Mouse (Mus musculus) lung, embryonic 14.5 days (tissue): ENCODE measurements around the gene Jup. TPM values are rescaled to one million over a fixed set of nuclear protein-coding genes. Genes with fewer than 3 reads are reported as not detected.

Experiments
- ATAC-seq: fragments of 200-750 bp; cut with Nextera tagmentation; 2 replicates; pipeline ENCODE4 v1.8.0; 2017; ENCODE audit warnings: mild to moderate bottlenecking, moderate TSS enrichment, moderate library complexity; ENCODE audit not compliant: insufficient read depth
- DNase-seq: peaks from one replicate; pipeline ENCODE4 v3.0.0-alpha.2; 2015
- H3K27ac ChIP-seq: fragments of 300-500 bp; sonication (generic); 2 replicates; pipeline ENCODE4 v1.5.1; 2014; ENCODE audit warnings: low read depth, mild to moderate bottlenecking, moderate library complexity
- H3K27me3 ChIP-seq: fragments of 300-500 bp; sonication (generic); 2 replicates; pipeline ENCODE4 v1.6.1; 2014; ENCODE audit warnings: low read length, control low read depth; ENCODE audit not compliant: insufficient read depth
- H3K36me3 ChIP-seq: fragments of 300-500 bp; sonication (generic); 2 replicates; pipeline ENCODE4 v1.6.1; 2014; ENCODE audit warnings: control low read depth; ENCODE audit not compliant: insufficient read depth
- H3K4me1 ChIP-seq: fragments of 300-500 bp; sonication (generic); 2 replicates; pipeline ENCODE4 v1.6.1; 2014; ENCODE audit warnings: antibody characterized with exemption, control low read depth; ENCODE audit not compliant: insufficient read depth
- H3K4me2 ChIP-seq: fragments of 300-500 bp; sonication (generic); 2 replicates; pipeline ENCODE4 v1.6.1; 2014; ENCODE audit warnings: mild to moderate bottlenecking
- H3K4me3 ChIP-seq: fragments of 300-500 bp; sonication (generic); 2 replicates; pipeline ENCODE4 v1.5.1; 2014; ENCODE audit warnings: low read depth, low read length
- H3K9ac ChIP-seq: fragments of 300-500 bp; sonication (generic); 2 replicates; pipeline ENCODE4 v1.6.1; 2014
- H3K9me3 ChIP-seq: fragments of 300-500 bp; sonication (generic); 2 replicates; pipeline ENCODE4 v1.6.1; 2016; ENCODE audit warnings: low read depth, low read length, control low read depth
- CTCF ChIP-seq: IDR thresholded peaks from 2 replicates; pipeline ENCODE4 v1.5.1; 2016; ENCODE audit warnings: antibody characterized with exemption, low read depth
- WGBS: fragments of 180-500 bp; shearing (Covaris S2); extraction: QIAGEN DNeasy Blood & Tissue Kit; methylation state at CpG from one replicate; pipeline ENCODE4 v1.1.7; 2014; 5-methylcytosine and 5-hydroxymethylcytosine counted together
- polyA plus RNA-seq: library from polyadenylated mRNA; unstranded; fragments of >200 nt; fragmentation: Nextera tagmentation; extraction: Ambion mirVana; gene quantifications from 2 replicates; pipeline ENCODE4 v1.2.1, GENCODE M21; 2014

The Jup gene
- polyA plus RNA-seq, 1 experiment from 2014 or later: 88.3 TPM

- H3K4me3 ChIP-seq: peak overlapping the region; percentile 72
- ATAC-seq (no peak), DNase-seq (peak; percentile 57)
- H3K27me3 ChIP-seq: no peaks in the 10 kb centered on the region
- H3K9ac ChIP-seq: peak overlapping the region; percentile 76
- H3K4me1 ChIP-seq: peaks cover 24% of the 10 kb centered on the region
- no peaks in the 10 kb centered on the region for H3K9me3 ChIP-seq
- H3K27ac ChIP-seq: peak overlapping the region; percentile 90
- 24% methylated on average over 17 of the region's 17 CpGs for WGBS
- peak; percentile 28; the same call in 1 of the 2 replicates for TF ChIP-seq CTCF
- H3K4me2 ChIP-seq: peak overlapping the region; percentile 78
- no peaks in the 10 kb centered on the region for H3K36me3 ChIP-seq
Measured at GRCm38 (mm10) chr11:100395861-100396631, 1.5 kb downstream of the Jup start.

GRCm38 (mm10) chr11:100395200-100395599 is 2.4 kb downstream of the Jup start:
- DNase-seq (peak; percentile 45), ATAC-seq (no peak)
- Histone ChIP-seq H3K9ac (peak overlapping the region; percentile 34; the same call in 1 of the 2 replicates), H3K27me3 (no peaks in the 10 kb centered on the region), H3K4me3 (peak overlapping the region; percentile 72), H3K4me2 (peak overlapping the region; percentile 78), H3K27ac (peak overlapping the region; percentile 90; the same call in 1 of the 2 replicates), H3K9me3 (no peaks in the 10 kb centered on the region), H3K4me1 (peaks cover 32% of the 10 kb centered on the region), H3K36me3 (no peaks in the 10 kb centered on the region)
- WGBS: 28% methylated on average over 11 of the region's 11 CpGs
- TF ChIP-seq CTCF: no peak

GRCm38 (mm10) chr11:100394353-100395074 is 3.0 kb downstream of the Jup start:
- Histone ChIP-seq H3K9me3 (no peaks in the 10 kb centered on the region), H3K4me3 (peak overlapping the region; percentile 72), H3K9ac (no peak overlapping the region), H3K36me3 (no peaks in the 10 kb centered on the region), H3K27ac (peak overlapping the region; percentile 90; the same call in 1 of the 2 replicates), H3K27me3 (no peaks in the 10 kb centered on the region), H3K4me2 (peak overlapping the region; percentile 78), H3K4me1 (peaks cover 38% of the 10 kb centered on the region)
- no peak for TF ChIP-seq CTCF
- no peak for DNase-seq
- no peak for ATAC-seq
- 42% methylated on average over 5 of the region's 5 CpGs for WGBS

GRCm38 (mm10) chr11:100393733-100394132 is 3.8 kb downstream of the Jup start:
- DNase-seq: no peak
- no peak overlapping the region for H3K27ac ChIP-seq
- no peak for TF ChIP-seq CTCF
- no peak overlapping the region for H3K4me2 ChIP-seq
- no peaks in the 10 kb centered on the region for H3K27me3 ChIP-seq
- H3K9me3 ChIP-seq: no peaks in the 10 kb centered on the region
- no peaks in the 10 kb centered on the region for H3K36me3 ChIP-seq
- peaks cover 40% of the 10 kb centered on the region for H3K4me1 ChIP-seq
- no peak for ATAC-seq
- WGBS: 54% methylated on average over 7 of the region's 7 CpGs
- H3K4me3 ChIP-seq: no peak overlapping the region
- H3K9ac ChIP-seq: no peak overlapping the region

- no peak for DNase-seq
- H3K9ac ChIP-seq: no peak overlapping the region
Measured at GRCm38 (mm10) chr11:100392958-100393357, 4.6 kb downstream of the Jup start.

GRCm38 (mm10) chr11:100391884-100392345 is 5.6 kb downstream of the Jup start:
- Histone ChIP-seq H3K36me3 (no peaks in the 10 kb centered on the region), H3K9me3 (no peaks in the 10 kb centered on the region), H3K9ac (no peak overlapping the region), H3K4me1 (peaks cover 54% of the 10 kb centered on the region), H3K4me2 (no peak overlapping the region), H3K4me3 (no peak overlapping the region), H3K27ac (no peak overlapping the region; the same call in 1 of the 2 replicates), H3K27me3 (no peaks in the 10 kb centered on the region)
- TF ChIP-seq CTCF: no peak
- no peak for DNase-seq
- ATAC-seq: no peak
- 83% methylated on average over 7 of the region's 7 CpGs for WGBS

More at GRCm38 (mm10) chr11:100392958-100393357, 4.6 kb downstream of the Jup start:
- no peak for TF ChIP-seq CTCF
- Histone ChIP-seq H3K27me3 (no peaks in the 10 kb centered on the region), H3K36me3 (no peaks in the 10 kb centered on the region), H3K4me1 (peaks cover 48% of the 10 kb centered on the region), H3K27ac (no peak overlapping the region), H3K4me3 (no peak overlapping the region), H3K4me2 (no peak overlapping the region), H3K9me3 (no peaks in the 10 kb centered on the region)
- no peak for ATAC-seq
- WGBS: 71% methylated on average over 5 of the region's 5 CpGs
